Mouse (Mus musculus) right cerebral cortex, postnatal 4 days (tissue): ENCODE data around the gene Rps6kb2.

Experiments used
- DNase-seq: peaks from one replicate; pipeline ENCODE4 v3.0.0-alpha.2; 2022

Rps6kb2 gene

GRCm38 (mm10) chr19:4153232-4153654 is 9.9 kb downstream of the Rps6kb2 start, which contains the start of gene Ptprcap:
TSS of gene Ptprcap (plus strand) at chr19:4153604.
- DNase-seq, result no peak

- no peak for DNase-seq
Observed at GRCm38 (mm10) chr19:4152445-4153231, 10.5 kb downstream of the Rps6kb2 start.

GRCm38 (mm10) chr19:4151898-4152297 is 11.3 kb downstream of the Rps6kb2 start:
- DNase-seq, result no peak

GRCm38 (mm10) chr19:4151488-4151860 is 11.7 kb downstream of the Rps6kb2 start:
- DNase-seq, result no peak

- no peak for DNase-seq
Observed at GRCm38 (mm10) chr19:4150567-4151487, 12.3 kb downstream of the Rps6kb2 start.

GRCm38 (mm10) chr19:4149764-4150461 is 13.2 kb downstream of the Rps6kb2 start:
- no peak for DNase-seq

GRCm38 (mm10) chr19:4149283-4149682 is 13.9 kb downstream of the Rps6kb2 start:
- DNase-seq, result no peak

- no peak for DNase-seq
Observed at GRCm38 (mm10) chr19:4148819-4149218, 14.3 kb downstream of the Rps6kb2 start.

- peak; percentile 96 for DNase-seq
Observed at GRCm38 (mm10) chr19:4148491-4148806, 14.7 kb downstream of the Rps6kb2 start, which contains the start of gene Coro1b. TSS of gene Coro1b (plus strand) at chr19:4148619.

GRCm38 (mm10) chr19:4147782-4148490 is 15.2 kb downstream of the Rps6kb2 start:
- DNase-seq, result no peak

- DNase-seq, result no peak
Observed at GRCm38 (mm10) chr19:4147022-4147405, 16.1 kb downstream of the Rps6kb2 start.

- no peak for DNase-seq
Observed at GRCm38 (mm10) chr19:4146366-4147021, 16.7 kb downstream of the Rps6kb2 start.

- no peak for DNase-seq
Observed at GRCm38 (mm10) chr19:4145936-4146335, 17.2 kb downstream of the Rps6kb2 start.

- no peak for DNase-seq
Observed at GRCm38 (mm10) chr19:4144550-4145498, 18.3 kb downstream of the Rps6kb2 start.

GRCm38 (mm10) chr19:4143759-4144268 is 19.3 kb downstream of the Rps6kb2 start, which contains the start of gene Cabp4:
TSS of gene Cabp4 (minus strand) at chr19:4144033.
- DNase-seq, result no peak

GRCm38 (mm10) chr19:4142416-4143173 is 20.6 kb downstream of the Rps6kb2 start:
- no peak for DNase-seq

GRCm38 (mm10) chr19:4140147-4140546 is 23.0 kb downstream of the Rps6kb2 start:
- DNase-seq, result no peak

GRCm38 (mm10) chr19:4139446-4139845 is 23.7 kb downstream of the Rps6kb2 start, which contains the start of gene Gpr152:
TSS of gene Gpr152 (plus strand) at chr19:4139787.
- no peak for DNase-seq

- no peak for DNase-seq
Observed at GRCm38 (mm10) chr19:4137913-4138312, 25.2 kb downstream of the Rps6kb2 start.

GRCm38 (mm10) chr19:4136463-4136862 is 26.7 kb downstream of the Rps6kb2 start:
- DNase-seq, result no peak
